Mouse (Mus musculus) liver, postnatal 0 days (tissue): ENCODE results near the gene Mllt6.

ENCODE experiments used
- CTCF ChIP-seq: sonication (generic); IDR thresholded peaks from 2 replicates; pipeline ENCODE4 v1.5.1; 2016; ENCODE audit warnings: antibody characterized with exemption, low read depth
- EP300 ChIP-seq: IDR thresholded peaks from 2 replicates; pipeline ENCODE4 v1.6.1; 2016; ENCODE audit warnings: antibody characterized with exemption, low read depth, mild to moderate bottlenecking

GRCm38 (mm10) chr11:97628568-97629518, 34.4 kb upstream of the Mllt6 start:
- TF ChIP-seq CTCF (no peak), EP300 (no peak)
